ENCODE assay signal across 16 mouse cellular contexts in genomic region chr1:121463806-121464205, GRCm38 (mm10). TPM values are rescaled to one million over a fixed set of nuclear protein-coding genes. Genes with fewer than 3 reads are reported as not detected.
A peak's percentile ranks its signal among the peaks of the same experiment; 100 is the strongest.
DNase-seq lines count a peak whose midpoint lies in the region; ATAC-seq and TF ChIP-seq lines count a peak whose summit lies in the region.
"Had no signal": no experiment of that assay in that cellular context is flagged by ENCODE, and none has a peak within 500 bp of the region (broad histone marks: within the 10 kb centered on the region; RNA-seq: fewer than 3 reads in every experiment).

No protein-coding gene starts in this region.

- H3K4me3 ChIP-seq in kidney, embryonic 14.5 days (ENCODE audit: low read length) = no peak overlapping the region
- H3K4me3 ChIP-seq in kidney, adult 2 months (ENCODE audit: insufficient read depth, low read depth, low read length) = no peak overlapping the region
- no peak overlapping the region for H3K4me3 ChIP-seq in stomach, postnatal 0 days (ENCODE audit: low read depth, low read length)
- H3K4me3 ChIP-seq: embryonic facial prominence, embryonic 10.5 days; hindbrain, embryonic 13.5 days; neural tube, embryonic 12.5 days had no signal

- H3K9ac ChIP-seq in kidney, embryonic 14.5 days (ENCODE audit: low read depth, low read length) = no peak overlapping the region
- H3K9ac ChIP-seq in stomach, postnatal 0 days (ENCODE audit: low read length) = no peak overlapping the region
- H3K9ac ChIP-seq: hindbrain, embryonic 13.5 days; liver, embryonic 14.5 days; neural tube, embryonic 12.5 days had no signal

- ATAC-seq in kidney, embryonic 14.5 days (ENCODE audit: low FRiP score, low TSS enrichment) = no peak
- peak; percentile 90 for ATAC-seq in stomach, postnatal 0 days (ENCODE audit: low FRiP score, low TSS enrichment)

- WGBS in kidney, embryonic 14.5 days = 54% methylated on average over 7 of the region's 7 CpGs
- WGBS in kidney, adult 2 months = 34% methylated on average over 7 of the region's 7 CpGs
- WGBS in stomach, postnatal 0 days = 60% methylated on average over 7 of the region's 7 CpGs

- no peaks in the 10 kb centered on the region for H3K9me3 ChIP-seq in kidney, embryonic 14.5 days (ENCODE audit: control insufficient read depth, low read length)
- H3K9me3 ChIP-seq in stomach, postnatal 0 days (ENCODE audit: control insufficient read depth, low read length) = no peaks in the 10 kb centered on the region
- H3K9me3 ChIP-seq: embryonic facial prominence, embryonic 10.5 days; hindbrain, embryonic 13.5 days; neural tube, embryonic 12.5 days had no signal

- H3K27ac ChIP-seq in kidney, embryonic 14.5 days (ENCODE audit: low read depth, low read length) = no peak overlapping the region
- H3K27ac ChIP-seq in kidney, adult 2 months (ENCODE audit: insufficient read depth, low read depth, low read length) = peak overlapping the region; percentile 85
- H3K27ac ChIP-seq in stomach, postnatal 0 days (replicated peaks) = 0 out of 2 replicates have a peak overlapping the region, but pooled peaks have one; percentile 13
- H3K27ac ChIP-seq: embryonic facial prominence, embryonic 10.5 days; hindbrain, embryonic 13.5 days; liver, embryonic 14.5 days; neural tube, embryonic 12.5 days had no signal

- 0 out of 2 replicates have a peak, but pooled peaks cover 4% of the 10 kb centered on the region for H3K4me1 ChIP-seq in kidney, embryonic 14.5 days (ENCODE audit: control insufficient read depth, insufficient read depth, low read length)
- peaks cover 5% of the 10 kb centered on the region; the same call in 1 of the 2 replicates for H3K4me1 ChIP-seq in kidney, adult 2 months (ENCODE audit: control insufficient read depth, insufficient read depth, low read length)
- no peaks in the 10 kb centered on the region for H3K4me1 ChIP-seq in stomach, postnatal 0 days (replicated peaks; ENCODE audit: control insufficient read depth, insufficient read depth)
- H3K4me1 ChIP-seq: embryonic facial prominence, embryonic 10.5 days; hindbrain, embryonic 13.5 days; neural tube, embryonic 12.5 days had no signal

- TF ChIP-seq CTCF in kidney, adult 2 months (conservative IDR thresholded peaks at IDR 0.05; ENCODE audit: insufficient read depth, insufficient read length, low read depth, low read length) = no peak
- no peak for TF ChIP-seq CTCF in stomach, postnatal 0 days (IDR thresholded peaks at IDR 0.05; ENCODE audit: low read depth)

- TF ChIP-seq POLR2A in kidney, adult 2 months (IDR thresholded peaks at IDR 0.05; ENCODE audit: low read depth, low read length) = peak; percentile 70

- no peaks in the 10 kb centered on the region for H3K27me3 ChIP-seq in kidney, embryonic 14.5 days (ENCODE audit: control insufficient read depth, insufficient read depth, low read length)
- no peaks in the 10 kb centered on the region for H3K27me3 ChIP-seq in kidney, adult 2 months (replicated peaks; ENCODE audit: control insufficient read depth, insufficient read depth, low read length)
- no peaks in the 10 kb centered on the region for H3K27me3 ChIP-seq in stomach, postnatal 0 days (ENCODE audit: control insufficient read depth, insufficient read depth, low read length)
- H3K27me3 ChIP-seq: hindbrain, embryonic 13.5 days; neural tube, embryonic 12.5 days had no signal

- no peak overlapping the region for H3K4me2 ChIP-seq in kidney, embryonic 14.5 days (replicated peaks; ENCODE audit: low read depth, low read length)
- no peak overlapping the region for H3K4me2 ChIP-seq in stomach, postnatal 0 days (replicated peaks; ENCODE audit: low read depth)
- H3K4me2 ChIP-seq: hindbrain, embryonic 13.5 days; neural tube, embryonic 12.5 days had no signal

- DNase-seq in kidney, adult 11 months = peak; percentile 86
- DNase-seq in kidney, adult 2 months = peak; percentile 88
- DNase-seq in kidney, postnatal 4 days = peak; percentile 32 to 59
- DNase-seq in stomach, postnatal 0 days (ENCODE audit: low spot score) = peak; percentile 39
- no peak for DNase-seq in embryo, embryonic 10 days (ENCODE audit: low spot score)
- no peak for DNase-seq in embryo, embryonic 11 days
- DNase-seq in right cerebral cortex, postnatal 14 days = no peak
- DNase-seq: cerebellum, adult 2 months; lung, postnatal 36 days; midbrain, embryonic 14.5 days; thymus, adult 2 months had no signal

- peaks cover 4% of the 10 kb centered on the region for H3K36me3 ChIP-seq in kidney, embryonic 14.5 days (ENCODE audit: control insufficient read depth, insufficient read depth, low read length)
- H3K36me3 ChIP-seq in kidney, adult 2 months (ENCODE audit: control insufficient read depth, insufficient read depth, low read length) = no peaks in the 10 kb centered on the region
- peaks cover 10% of the 10 kb centered on the region; the same call in 1 of the 2 replicates for H3K36me3 ChIP-seq in stomach, postnatal 0 days (ENCODE audit: control insufficient read depth, insufficient read depth, low read length)

- TF ChIP-seq EP300 in stomach, postnatal 0 days (optimal IDR thresholded peaks at IDR 0.05) = no peak

RNA-seq across cellular contexts. Expression of gene Ccdc93, which starts 33.0 kb away (rescaled TPM):
- 6.6 and 11.3 TPM in 2 replicates for polyA plus RNA-seq in kidney, embryonic 14.5 days (2014; fragmentation: Nextera tagmentation; extraction: Ambion mirVana)
- 9.4 and 10.2 TPM in 2 replicates for polyA plus RNA-seq in kidney, adult 2 months (2012; rRNA removed)
- polyA plus RNA-seq in stomach, postnatal 0 days (2015; fragmentation: Nextera tagmentation; extraction: Ambion mirVana) = 4.6 and 4.7 TPM in 2 replicates

Comparison
In these comparisons a context has a peak if more than half of its experiments do, and no peak if none do; other contexts are left out.
1. DNase-seq: peak in kidney, adult 11 months (single experiment), kidney, adult 2 months (single experiment), kidney, postnatal 4 days (2 of 2) and stomach, postnatal 0 days (single experiment); none in embryo, embryonic 10 days (single experiment), embryo, embryonic 11 days (single experiment) and right cerebral cortex, postnatal 14 days (single experiment).